Mouse (Mus musculus) telencephalon, adult 2 months (tissue): ENCODE results near the gene Psmc1.

ENCODE experiments used
- DNase-seq: peaks from one replicate; pipeline ENCODE4 v3.0.0-alpha.2; 2011; ENCODE audit warnings: low read depth, low spot score

Gene Psmc1

GRCm38 (mm10) chr12:100172481-100172880 lies 62.5 kb downstream of the Psmc1 start:
- DNase-seq: no peak
